Mouse (Mus musculus) embryonic facial prominence, embryonic 10.5 days (tissue): ENCODE data around the gene Tars2. TPM values are rescaled to one million over a fixed set of nuclear protein-coding genes. Genes with fewer than 3 reads are reported as not detected.

Source experiments
- DNase-seq: peaks from one replicate; pipeline ENCODE4 v3.0.0-alpha.2; 2017; ENCODE audit warnings: low spot score
- H3K27ac ChIP-seq: fragments of 300-500 bp; sonication (generic); replicated peaks from 2 replicates; pipeline ENCODE4 v1.5.1; 2016; ENCODE audit warnings: mild to moderate bottlenecking
- H3K27me3 ChIP-seq: fragments of 300-500 bp; sonication (generic); replicated peaks from 2 replicates; pipeline ENCODE4 v1.6.1; 2016; ENCODE audit warnings: low read depth, mild to moderate bottlenecking; ENCODE audit not compliant: poor library complexity, severe bottlenecking
- H3K36me3 ChIP-seq: fragments of 300-500 bp; sonication (generic); replicated peaks from 2 replicates; pipeline ENCODE4 v1.6.1; 2016; ENCODE audit warnings: mild to moderate bottlenecking, moderate library complexity
- H3K4me1 ChIP-seq: fragments of 300-500 bp; sonication (generic); 2 replicates; pipeline ENCODE4 v1.6.1; 2016
- H3K4me3 ChIP-seq: fragments of 300-500 bp; sonication (generic); 2 replicates; pipeline ENCODE4 v1.5.1; 2016; ENCODE audit warnings: mild to moderate bottlenecking, moderate library complexity
- H3K9me3 ChIP-seq: fragments of 300-500 bp; sonication (generic); 2 replicates; pipeline ENCODE4 v1.6.1; 2016; ENCODE audit warnings: mild to moderate bottlenecking
- WGBS: fragments of 180-500 bp; shearing (Covaris S2); methylation state at CpG from one replicate; pipeline ENCODE4 v1.1.7; 2016; 5-methylcytosine and 5-hydroxymethylcytosine counted together
- polyA plus RNA-seq: library from polyadenylated mRNA; unstranded; fragments of >200 nt; fragmentation: Nextera tagmentation; extraction: Ambion mirVana; gene quantifications from 2 replicates; pipeline ENCODE4 v1.2.1, GENCODE M21; 2016

Gene Tars2
- polyA plus RNA-seq, 1 experiment from 2014 or later, result 65.5 TPM

GRCm38 (mm10) chr3:95732297-95732696, 27.7 kb downstream of the Tars2 start:
- Histone ChIP-seq H3K9me3 (no peaks in the 10 kb centered on the region), H3K27me3 (no peaks in the 10 kb centered on the region), H3K36me3 (peaks cover 36% of the 10 kb centered on the region), H3K27ac (no peak overlapping the region), H3K4me3 (no peak overlapping the region), H3K4me1 (peaks cover 6% of the 10 kb centered on the region)
- DNase-seq, result no peak
- 98% methylated on average over 9 of the region's 9 CpGs for WGBS

DNA sequence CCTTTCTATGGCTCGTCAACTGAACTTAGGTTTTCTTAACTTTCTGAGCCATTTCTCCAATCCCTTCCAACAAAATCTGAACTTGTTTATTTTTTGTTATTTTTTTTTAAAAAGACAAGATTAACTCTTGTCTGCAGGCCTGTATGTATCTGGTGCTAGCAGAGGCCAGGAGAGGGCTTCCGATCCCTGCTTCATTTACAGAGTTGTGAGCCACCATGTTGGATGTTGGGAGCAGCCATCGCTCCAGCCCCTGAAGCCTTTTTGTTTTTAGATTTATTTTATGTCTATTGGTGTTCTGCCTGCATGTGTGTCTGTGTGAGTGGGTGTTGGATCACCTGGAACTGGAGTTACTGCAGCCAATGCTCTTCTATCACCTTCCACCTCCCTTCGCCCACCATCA, 28.2 kb downstream of the Tars2 start:
- Histone ChIP-seq H3K9me3 (no peaks in the 10 kb centered on the region), H3K36me3 (peaks cover 31% of the 10 kb centered on the region), H3K4me3 (no peak overlapping the region), H3K4me1 (0 out of 2 replicates have a peak, but pooled peaks cover 3% of the 10 kb centered on the region), H3K27me3 (no peaks in the 10 kb centered on the region), H3K27ac (no peak overlapping the region)
- 91% methylated on average over 4 of the region's 4 CpGs for WGBS
- DNase-seq, result no peak

DNA sequence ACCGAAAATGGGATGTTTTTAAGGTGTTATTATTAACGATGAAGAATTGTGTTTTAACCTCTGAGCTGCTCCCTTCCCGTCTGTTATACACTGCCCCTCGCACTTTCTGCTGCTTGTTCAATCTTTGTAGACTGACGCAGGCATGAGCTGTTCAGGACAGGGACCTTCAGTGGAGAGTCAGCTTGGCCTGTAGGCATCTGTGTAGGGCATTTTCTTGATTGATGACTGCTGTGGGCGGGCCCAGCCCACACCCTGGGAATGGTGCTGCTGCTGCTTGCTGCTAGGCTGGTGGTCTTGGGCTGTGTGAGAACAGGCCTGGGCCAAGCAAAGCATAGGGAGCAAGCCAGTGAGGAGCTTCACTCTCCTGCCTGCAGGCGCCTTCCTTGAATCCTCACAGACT, 29.6 kb downstream of the Tars2 start:
- H3K36me3 ChIP-seq, result peaks cover 18% of the 10 kb centered on the region
- DNase-seq, result no peak
- H3K4me1 ChIP-seq, result peaks cover 7% of the 10 kb centered on the region; the same call in 1 of the 2 replicates
- no peaks in the 10 kb centered on the region for H3K9me3 ChIP-seq
- no peak overlapping the region for H3K27ac ChIP-seq
- WGBS, result 79% methylated on average over 7 of the region's 7 CpGs
- no peaks in the 10 kb centered on the region for H3K27me3 ChIP-seq
- H3K4me3 ChIP-seq, result no peak overlapping the region

DNA sequence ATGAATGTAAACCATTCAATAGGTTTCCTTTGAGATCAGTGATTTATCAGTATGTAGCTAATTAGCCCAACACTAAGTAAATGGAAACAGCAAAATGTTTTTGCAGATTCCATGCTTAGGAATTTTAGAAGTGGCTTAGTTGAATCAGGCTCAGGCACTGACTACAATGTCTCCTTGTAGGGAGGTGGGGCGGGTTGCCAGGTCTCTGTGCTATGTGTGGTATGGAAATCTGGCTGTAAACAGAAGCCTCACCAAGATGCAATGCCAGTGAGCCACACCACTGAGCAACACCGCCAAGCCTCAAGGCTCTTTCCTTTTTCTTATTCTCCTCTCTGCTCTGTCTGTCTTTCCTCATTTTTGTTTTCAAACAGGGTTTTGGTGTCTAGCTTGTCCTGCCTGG, 31.1 kb downstream of the Tars2 start:
- Histone ChIP-seq H3K9me3 (no peaks in the 10 kb centered on the region), H3K27me3 (no peaks in the 10 kb centered on the region), H3K36me3 (peaks cover 2% of the 10 kb centered on the region), H3K4me1 (peaks cover 3% of the 10 kb centered on the region; the same call in 1 of the 2 replicates), H3K4me3 (no peak overlapping the region), H3K27ac (no peak overlapping the region)
- WGBS, result 81% methylated on average over 2 of the region's 2 CpGs
- DNase-seq, result no peak

- Histone ChIP-seq H3K27me3 (no peaks in the 10 kb centered on the region), H3K9me3 (no peaks in the 10 kb centered on the region), H3K4me1 (peaks cover 3% of the 10 kb centered on the region; the same call in 1 of the 2 replicates), H3K27ac (no peak overlapping the region), H3K36me3 (no peaks in the 10 kb centered on the region), H3K4me3 (no peak overlapping the region)
- WGBS, result 61% methylated on average over 7 of the region's 7 CpGs
- DNase-seq, result no peak
Measured at GRCm38 (mm10) chr3:95726696-95727358, 33.2 kb downstream of the Tars2 start.

DNA sequence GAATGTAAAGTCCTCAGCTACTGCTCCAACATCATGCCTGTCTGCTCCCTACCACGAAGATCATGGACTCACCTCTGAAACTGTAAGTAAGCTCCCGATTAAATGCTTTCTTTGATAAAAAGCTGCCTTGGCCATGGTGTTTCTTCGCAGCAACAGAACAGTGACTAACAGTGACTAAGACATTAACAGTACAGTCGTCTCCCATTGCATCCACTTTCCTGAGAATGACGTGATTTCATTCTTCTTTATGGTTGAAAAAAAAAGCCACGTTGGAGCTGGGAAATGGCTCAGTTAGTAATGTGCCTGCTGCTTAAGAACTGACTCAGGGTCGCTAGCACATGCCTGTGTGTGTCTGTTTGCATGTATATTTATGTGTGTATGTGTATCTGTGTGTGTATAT, 34.1 kb downstream of the Tars2 start:
- Histone ChIP-seq H3K36me3 (no peaks in the 10 kb centered on the region), H3K4me3 (no peak overlapping the region), H3K4me1 (peaks cover 3% of the 10 kb centered on the region; the same call in 1 of the 2 replicates), H3K27me3 (no peaks in the 10 kb centered on the region), H3K9me3 (no peaks in the 10 kb centered on the region), H3K27ac (no peak overlapping the region)
- DNase-seq, result no peak
- 86% methylated on average over 7 of the region's 7 CpGs for WGBS

- Histone ChIP-seq H3K36me3 (no peaks in the 10 kb centered on the region), H3K27ac (no peak overlapping the region), H3K4me3 (no peak overlapping the region), H3K9me3 (no peaks in the 10 kb centered on the region), H3K4me1 (peaks cover 3% of the 10 kb centered on the region; the same call in 1 of the 2 replicates), H3K27me3 (no peaks in the 10 kb centered on the region)
- 80% methylated on average over 3 of the region's 3 CpGs for WGBS
- no peak for DNase-seq
Measured at GRCm38 (mm10) chr3:95722386-95722785, 37.6 kb downstream of the Tars2 start.

GRCm38 (mm10) chr3:95718153-95718552, 41.9 kb downstream of the Tars2 start:
- H3K4me3 ChIP-seq, result no peak overlapping the region
- H3K27me3 ChIP-seq, result no peaks in the 10 kb centered on the region
- no peaks in the 10 kb centered on the region for H3K4me1 ChIP-seq
- DNase-seq, result no peak
- H3K36me3 ChIP-seq, result 0 out of 2 replicates have a peak, but pooled peaks cover 5% of the 10 kb centered on the region
- no peak overlapping the region for H3K27ac ChIP-seq
- H3K9me3 ChIP-seq, result peaks cover 3% of the 10 kb centered on the region; the same call in 1 of the 2 replicates
- 87% methylated on average over 2 of the region's 2 CpGs for WGBS

GRCm38 (mm10) chr3:95716075-95716474, 43.9 kb downstream of the Tars2 start:
- H3K4me1 ChIP-seq, result no peaks in the 10 kb centered on the region
- WGBS, result 79% methylated on average over 1 of the region's 1 CpGs
- no peaks in the 10 kb centered on the region for H3K27me3 ChIP-seq
- H3K4me3 ChIP-seq, result no peak overlapping the region
- H3K36me3 ChIP-seq, result 0 out of 2 replicates have a peak, but pooled peaks cover 9% of the 10 kb centered on the region
- DNase-seq, result no peak
- H3K9me3 ChIP-seq, result peaks cover 9% of the 10 kb centered on the region; the same call in 1 of the 2 replicates
- H3K27ac ChIP-seq, result no peak overlapping the region

DNA sequence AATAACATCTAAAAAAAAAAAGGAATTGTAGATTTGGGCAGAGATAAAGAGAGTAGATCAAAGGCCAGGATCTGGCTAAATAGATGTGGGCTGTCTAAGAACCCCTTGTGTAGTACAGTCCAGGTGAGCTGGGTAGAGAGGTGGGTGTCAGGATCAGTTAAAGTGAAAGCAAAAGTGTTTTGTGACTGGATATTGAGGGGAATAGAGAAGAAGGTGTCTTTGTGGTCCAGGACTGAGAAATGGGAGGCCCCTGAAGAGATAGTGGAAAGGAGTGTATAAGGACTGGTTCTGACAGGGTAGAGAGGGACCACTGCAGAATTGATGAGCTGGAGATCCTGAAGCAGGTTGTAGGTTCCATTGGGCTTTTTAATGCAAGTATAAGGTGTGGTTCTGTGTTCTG, 50.0 kb downstream of the Tars2 start:
- Histone ChIP-seq H3K36me3 (0 out of 2 replicates have a peak, but pooled peaks cover 9% of the 10 kb centered on the region), H3K27ac (no peak overlapping the region), H3K27me3 (no peaks in the 10 kb centered on the region), H3K4me3 (no peak overlapping the region), H3K9me3 (peaks cover 9% of the 10 kb centered on the region; the same call in 1 of the 2 replicates), H3K4me1 (no peaks in the 10 kb centered on the region; the same call in 1 of the 2 replicates)
- DNase-seq, result no peak

DNA sequence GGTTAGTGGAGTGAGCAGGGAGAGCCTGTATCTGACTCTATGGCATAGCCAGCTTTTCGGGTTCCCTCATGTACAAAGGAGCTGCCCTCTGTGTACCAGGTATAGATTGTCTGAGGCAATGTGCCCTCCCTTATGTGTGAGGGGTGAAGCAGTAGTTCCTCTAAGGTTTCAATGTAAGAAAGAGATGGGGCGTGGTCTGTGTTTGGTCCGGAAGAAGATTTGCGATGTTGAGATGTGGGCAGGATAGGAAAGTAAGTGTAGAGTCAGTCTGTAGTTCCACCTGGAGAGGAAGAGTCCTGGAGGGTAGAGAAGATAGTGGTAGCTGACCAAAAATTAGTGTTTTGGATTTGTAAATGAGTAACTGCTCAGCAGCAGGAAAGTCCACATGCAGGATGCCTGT, 51.0 kb downstream of the Tars2 start:
- no peaks in the 10 kb centered on the region; the same call in 1 of the 2 replicates for H3K4me1 ChIP-seq
- H3K9me3 ChIP-seq, result peaks cover 9% of the 10 kb centered on the region; the same call in 1 of the 2 replicates
- H3K27ac ChIP-seq, result no peak overlapping the region
- 0 out of 2 replicates have a peak, but pooled peaks cover 9% of the 10 kb centered on the region for H3K36me3 ChIP-seq
- no peak for DNase-seq
- no peak overlapping the region for H3K4me3 ChIP-seq
- no peaks in the 10 kb centered on the region for H3K27me3 ChIP-seq
- 93% methylated on average over 4 of the region's 4 CpGs for WGBS

- Histone ChIP-seq H3K4me1 (no peaks in the 10 kb centered on the region; the same call in 1 of the 2 replicates), H3K9me3 (no peaks in the 10 kb centered on the region; the same call in 1 of the 2 replicates), H3K27ac (no peak overlapping the region), H3K36me3 (no peaks in the 10 kb centered on the region), H3K27me3 (no peaks in the 10 kb centered on the region), H3K4me3 (no peak overlapping the region)
- no peak for DNase-seq
- WGBS, result 85% methylated on average over 7 of the region's 7 CpGs
Measured at GRCm38 (mm10) chr3:95707497-95707896, 52.5 kb downstream of the Tars2 start.

DNA sequence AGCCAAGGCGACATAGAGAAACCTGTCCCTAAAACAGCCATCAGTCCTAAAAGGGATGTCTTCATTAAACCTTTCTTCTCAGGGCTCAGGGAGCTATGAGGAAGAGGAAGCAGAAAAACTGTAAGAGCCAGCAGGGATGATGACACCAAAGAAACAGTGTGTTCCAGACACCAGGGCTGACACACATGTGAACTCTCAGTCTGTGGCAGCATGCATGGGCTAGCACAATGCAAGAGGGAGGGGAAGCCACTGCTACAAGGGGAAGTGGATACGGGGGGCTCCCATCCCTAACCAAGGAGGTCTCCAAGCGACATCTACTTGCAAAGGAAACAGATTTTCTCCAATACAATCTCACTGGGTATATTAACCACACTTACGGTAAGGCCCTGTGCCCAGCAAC, 53.7 kb downstream of the Tars2 start:
- WGBS, result 90% methylated on average over 4 of the region's 4 CpGs
- Histone ChIP-seq H3K27me3 (no peaks in the 10 kb centered on the region), H3K27ac (no peak overlapping the region), H3K4me3 (no peak overlapping the region), H3K36me3 (no peaks in the 10 kb centered on the region), H3K4me1 (peaks cover 12% of the 10 kb centered on the region), H3K9me3 (no peaks in the 10 kb centered on the region)
- DNase-seq, result no peak
